In genomic region chr16:76096363-76096762, GRCm38 (mm10) we compare ENCODE assay signal across 25 mouse cellular contexts.
"Had no signal": no experiment of that assay in that cellular context is flagged by ENCODE, and none has a peak within 500 bp of the region (broad histone marks: within the 10 kb centered on the region; RNA-seq: fewer than 3 reads in every experiment).

No protein-coding gene starts in this region.

- H3K4me3 ChIP-seq: heart, adult 2 months; heart, embryonic 13.5 days; heart, embryonic 15.5 days; hindbrain, embryonic 15.5 days; kidney, embryonic 15.5 days; limb, embryonic 13.5 days; limb, embryonic 15.5 days; liver, embryonic 12.5 days had no signal

- H3K9ac ChIP-seq: heart, embryonic 13.5 days; heart, embryonic 15.5 days; hindbrain, embryonic 15.5 days; kidney, embryonic 15.5 days; limb, embryonic 13.5 days; limb, embryonic 15.5 days; liver, embryonic 12.5 days had no signal

- H3K9me3 ChIP-seq: heart, embryonic 13.5 days; heart, embryonic 15.5 days; hindbrain, embryonic 15.5 days; kidney, embryonic 15.5 days; limb, embryonic 13.5 days; limb, embryonic 15.5 days; liver, embryonic 12.5 days had no signal

- H3K4me1 ChIP-seq: heart, embryonic 13.5 days; heart, embryonic 15.5 days; hindbrain, embryonic 15.5 days; kidney, embryonic 15.5 days; limb, embryonic 13.5 days; limb, embryonic 15.5 days; liver, embryonic 12.5 days had no signal

- H3K4me2 ChIP-seq: heart, embryonic 11.5 days; heart, embryonic 13.5 days; heart, embryonic 15.5 days; hindbrain, embryonic 15.5 days; kidney, embryonic 15.5 days; limb, embryonic 13.5 days; limb, embryonic 15.5 days; liver, embryonic 12.5 days had no signal

- ATAC-seq: hindbrain, postnatal 0 days; intestine, embryonic 16.5 days; liver, embryonic 12.5 days had no signal

- H3K36me3 ChIP-seq: heart, embryonic 13.5 days; heart, embryonic 15.5 days; hindbrain, embryonic 15.5 days; kidney, embryonic 15.5 days; limb, embryonic 13.5 days; limb, embryonic 15.5 days; liver, embryonic 12.5 days had no signal

- H3K27ac ChIP-seq: heart, adult 2 months; heart, embryonic 13.5 days; heart, embryonic 15.5 days; hindbrain, embryonic 15.5 days; hindbrain, postnatal 0 days; kidney, embryonic 15.5 days; kidney, postnatal 0 days; limb, embryonic 13.5 days; limb, embryonic 15.5 days; liver, embryonic 12.5 days had no signal

- H3K27me3 ChIP-seq: heart, embryonic 13.5 days; heart, embryonic 15.5 days; hindbrain, embryonic 15.5 days; kidney, embryonic 15.5 days; limb, embryonic 13.5 days; limb, embryonic 15.5 days; liver, embryonic 12.5 days had no signal

- DNase-seq: gastrocnemius, postnatal 14 days; gastrocnemius, postnatal 36 days; heart, adult 11 months; heart, adult 2 months; heart, postnatal 14 days; heart, postnatal 36 days; kidney, adult 11 months; kidney, adult 2 months; kidney, adult 9 months; kidney, postnatal 14 days; kidney, postnatal 36 days; layer of hippocampus, adult 9-11 months; layer of hippocampus, postnatal 36 days; left cerebral cortex, postnatal 4 days had no signal
